Mouse (Mus musculus) CH12.LX (cell line): ENCODE data around the gene Rps6. TPM values are rescaled to one million over a fixed set of nuclear protein-coding genes. Genes with fewer than 3 reads are reported as not detected.

ENCODE experiments used
- DNase-seq: peaks from one replicate; pipeline ENCODE4 v3.0.0-alpha.2; 2013; ENCODE audit errors: extremely low read depth
- H3K27ac ChIP-seq: 2 replicates; pipeline ENCODE4 v1.5.1; 2012; ENCODE audit warnings: low read depth, mild to moderate bottlenecking, control low read depth, moderate library complexity; ENCODE audit not compliant: insufficient read depth
- H3K27me3 ChIP-seq: replicated peaks from 2 replicates; pipeline ENCODE3; 2012; ENCODE audit warnings: inconsistent platforms
- H3K36me3 ChIP-seq, 2 experiments: replicated peaks in 1 of 2; 2 replicates each; pipeline versions ENCODE3 to v1.6.1; 2012; ENCODE audit warnings: inconsistent platforms in 1 of 2, low read length in 1 of 2, mild to moderate bottlenecking in 1 of 2, mixed read lengths in 1 of 2, moderate library complexity in 1 of 2; ENCODE audit not compliant: control insufficient read depth in 1 of 2, insufficient read depth in 1 of 2
- H3K4me1 ChIP-seq, 2 experiments: 2 replicates each; pipeline ENCODE4 v1.6.1; 2012; ENCODE audit warnings: inconsistent platforms in 1 of 2, moderate library complexity in 1 of 2; ENCODE audit not compliant: insufficient read depth in 2 of 2, control insufficient read depth in 1 of 2
- H3K4me2 ChIP-seq: 2 replicates; pipeline ENCODE4 v1.6.1; 2012; ENCODE audit warnings: low read depth, mild to moderate bottlenecking, control low read depth; ENCODE audit not compliant: poor library complexity, insufficient read depth, severe bottlenecking
- H3K4me3 ChIP-seq, 3 experiments: fragments of 150-350 bp in 1 of 3; sonication (generic) in 1 of 3; replicated peaks in 1 of 3; 2 replicates each; pipeline versions ENCODE3 to v1.5.1; 2011 to 2012; ENCODE audit warnings: low read depth in 2 of 3, low read length in 2 of 3, mild to moderate bottlenecking in 2 of 3, moderate library complexity in 2 of 3, control low read depth in 1 of 3, improper control_type of control experiment in 1 of 3, inconsistent platforms in 1 of 3, mixed read lengths in 1 of 3; ENCODE audit not compliant: poor library complexity in 1 of 3
- H3K79me2 ChIP-seq: replicated peaks from 2 replicates; pipeline ENCODE4 v1.6.1; 2012; ENCODE audit warnings: mild to moderate bottlenecking, moderate library complexity; ENCODE audit not compliant: control insufficient read depth, poor library complexity, insufficient read depth, severe bottlenecking; ENCODE audit errors: extremely low read depth
- H3K9ac ChIP-seq: 2 replicates; pipeline ENCODE4 v1.6.1; 2012; ENCODE audit warnings: low read depth, mild to moderate bottlenecking, control low read depth, moderate library complexity; ENCODE audit not compliant: insufficient read depth
- H3K9me3 ChIP-seq: replicated peaks from 2 replicates; pipeline ENCODE3; 2012; ENCODE audit warnings: low read length, inconsistent platforms, mixed read lengths
- CHD1 ChIP-seq: IDR thresholded peaks from 2 replicates; pipeline ENCODE4 v1.6.1; 2012; ENCODE audit warnings: low read depth, low read length, improper control_type of control experiment, inconsistent platforms
- CHD2 ChIP-seq: IDR thresholded peaks from 2 replicates; pipeline ENCODE4 v1.6.1; 2011; ENCODE audit warnings: low read length, improper control_type of control experiment
- CTCF ChIP-seq, 2 experiments: IDR thresholded peaks in 1 of 2; conservative IDR thresholded peaks in 1 of 2; 2 replicates each; pipeline ENCODE4 v1.5.1; 2011 to 2012; ENCODE audit warnings: low read depth in 2 of 2, low read length in 2 of 2, improper control_type of control experiment in 1 of 2, inconsistent platforms in 1 of 2, mild to moderate bottlenecking in 1 of 2, moderate library complexity in 1 of 2
- E2F4 ChIP-seq: IDR thresholded peaks from 2 replicates; pipeline ENCODE4 v1.6.1; 2011; ENCODE audit warnings: low read depth, low read length, improper control_type of control experiment; ENCODE audit not compliant: insufficient replicate concordance
- EP300 ChIP-seq: IDR thresholded peaks from 2 replicates; pipeline ENCODE4 v1.6.1; 2011; ENCODE audit warnings: low read length, improper control_type of control experiment
- ETS1 ChIP-seq: conservative IDR thresholded peaks from 2 replicates; pipeline ENCODE4 v1.6.1; 2012; ENCODE audit warnings: low read depth, mild to moderate bottlenecking, inconsistent platforms, low read length, improper control_type of control experiment, moderate library complexity
- GABPA ChIP-seq: IDR thresholded peaks from 2 replicates; pipeline ENCODE4 v1.6.1; 2012; ENCODE audit warnings: low read depth, low read length, improper control_type of control experiment, inconsistent platforms; ENCODE audit not compliant: insufficient replicate concordance
- HCFC1 ChIP-seq: IDR thresholded peaks from 2 replicates; pipeline ENCODE4 v1.6.1; 2012; ENCODE audit warnings: low read depth, mild to moderate bottlenecking, inconsistent platforms, low read length, improper control_type of control experiment
- IRF4 ChIP-seq: IDR thresholded peaks from 2 replicates; pipeline ENCODE4 v1.6.1; 2014; ENCODE audit warnings: low read depth, mild to moderate bottlenecking, inconsistent platforms, low read length, improper control_type of control experiment
- JUN ChIP-seq: IDR thresholded peaks from 2 replicates; pipeline ENCODE4 v1.6.1; 2011; ENCODE audit warnings: low read depth, mild to moderate bottlenecking, low read length, improper control_type of control experiment, moderate library complexity; ENCODE audit not compliant: insufficient read depth
- JUND ChIP-seq: conservative IDR thresholded peaks from 2 replicates; pipeline ENCODE4 v1.6.1; 2011; ENCODE audit warnings: low read depth, low read length, improper control_type of control experiment
- KAT2A ChIP-seq: IDR thresholded peaks from 2 replicates; pipeline ENCODE4 v1.6.1; 2012; ENCODE audit warnings: low read length, improper control_type of control experiment, inconsistent platforms; ENCODE audit not compliant: insufficient replicate concordance
- MAFK ChIP-seq: IDR thresholded peaks from 2 replicates; pipeline ENCODE4 v1.6.1; 2011; ENCODE audit warnings: low read length, improper control_type of control experiment; ENCODE audit not compliant: insufficient replicate concordance
- MAX ChIP-seq: IDR thresholded peaks from 2 replicates; pipeline ENCODE4 v1.6.1; 2011; ENCODE audit warnings: low read length, improper control_type of control experiment
- MEF2A ChIP-seq: IDR thresholded peaks from 2 replicates; pipeline ENCODE4 v1.6.1; 2014; ENCODE audit warnings: low read depth, mild to moderate bottlenecking, inconsistent platforms, low read length, improper control_type of control experiment, borderline replicate concordance
- MYC ChIP-seq: IDR thresholded peaks from 2 replicates; pipeline ENCODE4 v1.6.1; 2011; ENCODE audit warnings: low read depth, mild to moderate bottlenecking, improper control_type of control experiment, low read length
- NELFE ChIP-seq: IDR thresholded peaks from 2 replicates; pipeline ENCODE4 v1.6.1; 2011; ENCODE audit warnings: low read depth, low read length, improper control_type of control experiment
- POLR2A ChIP-seq: IDR thresholded peaks from 2 replicates; pipeline ENCODE4 v1.6.1; 2011; ENCODE audit warnings: low read depth, mild to moderate bottlenecking, improper control_type of control experiment, low read length
- POLR2AphosphoS2 ChIP-seq: IDR thresholded peaks from 2 replicates; pipeline ENCODE4 v1.6.1; 2011; ENCODE audit warnings: low read depth, low read length, improper control_type of control experiment
- RAD21 ChIP-seq: IDR thresholded peaks from 2 replicates; pipeline ENCODE4 v1.6.1; 2011; ENCODE audit warnings: low read depth, mild to moderate bottlenecking, low read length, improper control_type of control experiment, moderate library complexity
- SMC3 ChIP-seq: IDR thresholded peaks from 2 replicates; pipeline ENCODE4 v1.6.1; 2011; ENCODE audit warnings: low read depth, low read length, improper control_type of control experiment
- TCF12 ChIP-seq: IDR thresholded peaks from 2 replicates; pipeline ENCODE4 v1.6.1; 2014; ENCODE audit warnings: low read depth, mild to moderate bottlenecking, inconsistent platforms, low read length, improper control_type of control experiment
- UBTF ChIP-seq: IDR thresholded peaks from 2 replicates; pipeline ENCODE4 v1.6.1; 2012; ENCODE audit warnings: low read depth, mild to moderate bottlenecking, inconsistent platforms, low read length, improper control_type of control experiment, moderate library complexity
- ZC3H11A ChIP-seq: IDR thresholded peaks from 2 replicates; pipeline ENCODE4 v1.6.1; 2012; ENCODE audit warnings: low read depth, mild to moderate bottlenecking, inconsistent platforms, low read length, improper control_type of control experiment
- ZKSCAN1 ChIP-seq: IDR thresholded peaks from 2 replicates; pipeline ENCODE4 v1.6.1; 2012; ENCODE audit warnings: low read depth, inconsistent platforms, low read length, improper control_type of control experiment, borderline replicate concordance
- dilution Hi-C: fragments of 300-500 bp; cut with MboI; formaldehyde crosslinking; loops from 2 replicates; pipeline ENCODE4 v1.14.3; 2020; ENCODE audit warnings: low sequenced_read_pairs; ENCODE audit not compliant: extremely low pct_unique_long_range_greater_than_20kb, extremely low pct_ligation_motif_present
- in situ Hi-C: fragments of 300-500 bp; cut with MboI; formaldehyde crosslinking; loops from 3 replicates; pipeline ENCODE4 v1.14.3; 2019; ENCODE audit warnings: low sequenced_read_pairs, low pct_ligation_motif_present, low pct_unique_long_range_greater_than_20kb, mixed read lengths
- polyA plus RNA-seq: library from polyadenylated mRNA; unstranded; fragments of >175 nt; gene quantifications from 2 replicates; pipeline ENCODE4 v1.2.1, GENCODE M21; 2012; ENCODE audit warnings: low read depth; ENCODE audit not compliant: insufficient read length
- total RNA-seq, 2 experiments: library from RNA; depleted of rRNA; stranded (reverse); fragments of 300-350 nt in 1 of 2; fragments of >200 nt in 1 of 2; gene quantifications; 2 replicates each; pipeline ENCODE4 v1.2.3; 2012 to 2014

Gene Rps6
- total and polyA plus RNA-seq, 3 experiments, result 2,128 to 3,826 (median 3,137) TPM

DNA sequence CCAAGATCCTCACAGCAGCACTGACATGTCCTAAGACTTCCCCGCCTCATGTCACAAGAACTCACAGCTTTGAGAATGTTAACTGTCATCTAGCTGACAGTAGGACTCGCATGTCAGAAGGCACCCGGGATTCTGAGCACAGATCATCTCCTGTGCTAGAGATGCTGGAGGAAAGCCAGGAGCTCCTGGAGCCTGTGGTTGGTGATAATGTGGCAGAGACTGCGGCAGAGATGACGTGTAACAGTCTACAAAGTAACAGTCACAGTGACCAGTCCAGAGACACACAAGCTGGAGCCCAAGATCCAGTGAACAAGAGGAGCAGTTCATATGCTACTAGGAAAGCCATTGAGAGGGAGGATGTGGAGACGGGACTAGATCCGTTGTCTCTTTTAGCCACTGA lies 32.1 kb downstream of the Rps6 start:
- Histone ChIP-seq H3K4me1 (no peaks in the 10 kb centered on the region), H3K9ac (no peak overlapping the region), H3K27me3 (no peaks in the 10 kb centered on the region), H3K9me3 (no peaks in the 10 kb centered on the region), H3K4me2 (no peak overlapping the region), H3K4me3 (no peak overlapping the region), H3K27ac (no peak overlapping the region), H3K79me2 (no peaks in the 10 kb centered on the region), H3K36me3 (peaks cover 11 to 44% of the 10 kb centered on the region in 2 experiments)
- dilution Hi-C loops (no loop called here), in situ Hi-C loops (no loop called here)
- no peak for DNase-seq
- TF ChIP-seq ETS1 (no peak), JUND (no peak), MYC (no peak), MEF2A (no peak), TCF12 (no peak), CHD2 (no peak), ZC3H11A (no peak), ZKSCAN1 (no peak), GABPA (no peak), POLR2AphosphoS2 (no peak), MAX (no peak), CHD1 (no peak), UBTF (no peak), SMC3 (no peak), MAFK (no peak), EP300 (no peak), E2F4 (no peak), RAD21 (no peak)

DNA sequence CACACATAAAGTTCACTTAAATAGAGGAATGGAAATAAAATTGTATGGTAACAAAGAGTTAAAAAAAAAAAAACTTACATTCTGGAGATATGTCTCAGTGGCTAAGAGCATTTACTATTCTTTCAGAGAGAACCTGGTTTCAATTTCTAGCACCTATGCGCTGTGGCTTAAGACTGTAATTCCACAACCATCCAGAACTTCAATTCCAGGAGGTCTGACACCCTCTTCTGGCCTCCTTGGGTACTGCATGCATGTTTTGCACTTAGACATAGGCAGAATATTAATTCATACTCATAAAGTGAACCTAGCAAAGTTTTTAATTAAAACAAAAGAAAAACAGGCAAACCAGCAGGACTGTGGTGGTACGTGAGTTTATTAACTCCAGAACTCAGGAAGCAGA lies 34.0 kb downstream of the Rps6 start:
- no peaks in the 10 kb centered on the region for H3K9me3 ChIP-seq
- H3K36me3 ChIP-seq, result peaks cover 9 to 37% of the 10 kb centered on the region in 2 experiments
- H3K79me2 ChIP-seq, result no peaks in the 10 kb centered on the region
- no peak overlapping the region for H3K4me3 ChIP-seq
- no peaks in the 10 kb centered on the region for H3K27me3 ChIP-seq
- dilution Hi-C loops, result no loop called here
- no peaks in the 10 kb centered on the region for H3K4me1 ChIP-seq
- in situ Hi-C loops, result no loop called here
- H3K4me2 ChIP-seq, result no peak overlapping the region
- TF ChIP-seq KAT2A (no peak), NELFE (no peak), SMC3 (peak; percentile 37), JUN (no peak), MAFK (no peak), RAD21 (peak; percentile 53), E2F4 (no peak), HCFC1 (no peak), CHD1 (no peak), GABPA (no peak), POLR2A (no peak), CTCF (conservative IDR thresholded peaks at IDR 0.05 in 1 of 2, IDR thresholded peaks at IDR 0.05 in 1 of 2; ENCODE audit: low read depth in 2 of 2, low read length in 2 of 2) (peak; percentile 68 to 69), IRF4 (no peak)
- DNase-seq, result peak; percentile 42
- H3K27ac ChIP-seq, result no peak overlapping the region
- no peak overlapping the region for H3K9ac ChIP-seq
